9 mouse cellular contexts compared by ENCODE assay signal in genomic region chr2:26483230-26483869, GRCm38 (mm10). TPM values are rescaled to one million over a fixed set of nuclear protein-coding genes. Genes with fewer than 3 reads are reported as not detected.
DNase-seq lines count a peak whose midpoint lies in the region; ATAC-seq lines count a peak whose summit lies in the region.
"Had no signal": no experiment of that assay in that cellular context is flagged by ENCODE, and none has a peak within 500 bp of the region (broad histone marks: within the 10 kb centered on the region; RNA-seq: fewer than 3 reads in every experiment).

No protein-coding gene starts in this region.

- no peak for ATAC-seq in hindbrain, embryonic 15.5 days (ENCODE audit: low FRiP score, low read depth)
- no peak for ATAC-seq in midbrain, embryonic 13.5 days

- peak; percentile 57 for DNase-seq in CD4-positive helper T cell, adult 2 months (ENCODE audit: low read depth, low spot score)
- DNase-seq in T-cell, adult 2 months (ENCODE audit: low spot score), result peak; percentile 15
- no peak for DNase-seq in ovary, postnatal 10 days (ENCODE audit: low spot score)
- DNase-seq in adrenal gland, postnatal 25 days, result no peak
- DNase-seq in kidney, postnatal 25 days, result no peak
- DNase-seq in frontal cortex, postnatal 36 days (ENCODE audit: low spot score in 2 of 2), result no peak

- no peak overlapping the region for H3K4me2 ChIP-seq in hindbrain, embryonic 15.5 days
- H3K4me2 ChIP-seq in midbrain, embryonic 13.5 days (replicated peaks), result no peak overlapping the region
- H3K4me2 ChIP-seq: embryonic facial prominence, embryonic 13.5 days had no signal

- no peaks in the 10 kb centered on the region for H3K9me3 ChIP-seq in hindbrain, embryonic 15.5 days
- no peaks in the 10 kb centered on the region for H3K9me3 ChIP-seq in midbrain, embryonic 13.5 days
- H3K9me3 ChIP-seq: embryonic facial prominence, embryonic 13.5 days had no signal

- H3K4me3 ChIP-seq in hindbrain, embryonic 15.5 days, result no peak overlapping the region
- H3K4me3 ChIP-seq in midbrain, embryonic 13.5 days (replicated peaks), result no peak overlapping the region
- H3K4me3 ChIP-seq: embryonic facial prominence, embryonic 13.5 days had no signal

- H3K36me3 ChIP-seq in hindbrain, embryonic 15.5 days, result no peaks in the 10 kb centered on the region
- H3K36me3 ChIP-seq in midbrain, embryonic 13.5 days, result peaks cover 43% of the 10 kb centered on the region

- peak overlapping the region; percentile 35 for H3K27ac ChIP-seq in hindbrain, embryonic 15.5 days (replicated peaks)
- peak overlapping the region; percentile 40; the same call in 1 of the 2 replicates for H3K27ac ChIP-seq in midbrain, embryonic 13.5 days
- H3K27ac ChIP-seq: embryonic facial prominence, embryonic 13.5 days had no signal

- no peak overlapping the region for H3K9ac ChIP-seq in hindbrain, embryonic 15.5 days
- H3K9ac ChIP-seq in midbrain, embryonic 13.5 days (replicated peaks), result 0 out of 2 replicates have a peak overlapping the region, but pooled peaks have one; percentile 21
- H3K9ac ChIP-seq: embryonic facial prominence, embryonic 13.5 days had no signal

- 48% methylated on average over 13 of the region's 13 CpGs for WGBS in hindbrain, embryonic 15.5 days
- 72% methylated on average over 13 of the region's 13 CpGs for WGBS in midbrain, embryonic 13.5 days

- peaks cover 85% of the 10 kb centered on the region for H3K4me1 ChIP-seq in hindbrain, embryonic 15.5 days (replicated peaks)
- peaks cover 89% of the 10 kb centered on the region for H3K4me1 ChIP-seq in midbrain, embryonic 13.5 days (replicated peaks)

- H3K27me3 ChIP-seq in hindbrain, embryonic 15.5 days, result no peaks in the 10 kb centered on the region
- no peaks in the 10 kb centered on the region for H3K27me3 ChIP-seq in midbrain, embryonic 13.5 days
- H3K27me3 ChIP-seq: embryonic facial prominence, embryonic 13.5 days had no signal

RNA-seq across cellular contexts. Expression of gene Notch1, which starts 33.1 kb away (rescaled TPM):
- polyA plus RNA-seq in hindbrain, embryonic 15.5 days (2015; fragmentation: Nextera tagmentation; extraction: Ambion mirVana), result 16.3 and 18.2 TPM in 2 replicates
- polyA plus RNA-seq in midbrain, embryonic 13.5 days (2015; fragmentation: Nextera tagmentation; extraction: Ambion mirVana), result 21.4 and 27.9 TPM in 2 replicates
- total RNA-seq in adrenal gland, postnatal 25 days (2021), result 17.7 and 24.8 TPM in 2 replicates

RNA-seq across cellular contexts. Expression of gene Sec16a, which starts 38.3 kb away (rescaled TPM):
- polyA plus RNA-seq in hindbrain, embryonic 15.5 days (2015; fragmentation: Nextera tagmentation; extraction: Ambion mirVana), result 17.5 and 21.6 TPM in 2 replicates
- 21.3 and 22.8 TPM in 2 replicates for polyA plus RNA-seq in midbrain, embryonic 13.5 days (2015; fragmentation: Nextera tagmentation; extraction: Ambion mirVana)
- 62.7 and 63.4 TPM in 2 replicates for total RNA-seq in adrenal gland, postnatal 25 days (2021)

Comparison
In these comparisons a context has a peak if more than half of its experiments do, and no peak if none do; other contexts are left out.
1. DNase-seq: peak in CD4-positive helper T cell, adult 2 months (single experiment) and T-cell, adult 2 months (single experiment); none in ovary, postnatal 10 days (single experiment), adrenal gland, postnatal 25 days (single experiment), kidney, postnatal 25 days (0 of 2) and frontal cortex, postnatal 36 days (0 of 2).